ENCODE assay signal across 12 mouse cellular contexts in the genomic region with DNA sequence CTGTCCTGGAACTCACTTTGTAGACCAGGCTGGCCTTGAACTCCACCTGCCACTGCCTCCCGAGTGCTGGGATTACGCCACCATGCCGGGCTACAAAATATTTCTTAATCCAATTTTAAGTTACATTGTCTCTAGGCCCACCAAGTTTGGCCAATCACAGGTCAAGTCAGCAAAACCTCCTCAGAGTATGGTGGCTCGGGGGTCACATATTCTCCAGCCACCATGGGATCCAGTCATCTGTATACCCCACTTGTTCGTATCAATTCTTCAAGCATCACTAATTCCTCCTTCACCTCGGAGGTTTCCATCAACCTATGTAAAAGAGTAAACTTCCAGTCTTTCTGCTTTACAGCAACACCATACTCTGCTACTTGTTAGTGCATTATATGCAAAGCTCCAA. TPM values are rescaled to one million over a fixed set of nuclear protein-coding genes. Genes with fewer than 3 reads are reported as not detected.
DNase-seq lines count a peak whose midpoint lies in the region; ATAC-seq lines count a peak whose summit lies in the region.
"Had no signal": no experiment of that assay in that cellular context is flagged by ENCODE, and none has a peak within 500 bp of the region (broad histone marks: within the 10 kb centered on the region; RNA-seq: fewer than 3 reads in every experiment).

No protein-coding gene starts in this region.

- no peak for ATAC-seq in erythroblast, adult 5-6 weeks (replicated peaks; ENCODE audit: low FRiP score, poor library complexity, severe bottlenecking)
- no peak for ATAC-seq in kidney, embryonic 16.5 days (ENCODE audit: low FRiP score, low TSS enrichment)
- no peak for ATAC-seq in hindbrain, embryonic 12.5 days (ENCODE audit: low FRiP score)
- no peak for ATAC-seq in midbrain, embryonic 12.5 days (ENCODE audit: low FRiP score, low read depth)

- DNase-seq in kidney, adult 9 months: no peak
- no peak for DNase-seq in left cerebral cortex, postnatal 10 days (ENCODE audit: extremely low spot score in 1 of 2, low spot score in 2 of 2)
- no peak for DNase-seq in spleen, postnatal 14 days (ENCODE audit: low spot score in 2 of 2)
- DNase-seq: cerebellum, adult 9-10 months; kidney, postnatal 36 days; lung, postnatal 4 days; right cerebral cortex, adult 18-20 months had no signal

- intact Hi-C loops in left cerebral cortex, postnatal 10 days (cut with DNase I): loop anchor here (10.0 kb wide), 1 partner anchor 322 kb away; a partner anchor contains a TSS

- peak overlapping the region; percentile 62 for H3K4me2 ChIP-seq in kidney, embryonic 16.5 days (replicated peaks; ENCODE audit: low read depth, low read length)
- peak overlapping the region; percentile 53; the same call in 1 of the 2 replicates for H3K4me2 ChIP-seq in hindbrain, embryonic 12.5 days (replicated peaks)
- H3K4me2 ChIP-seq in midbrain, embryonic 12.5 days (replicated peaks): peak overlapping the region; percentile 58; the same call in 1 of the 2 replicates

- no peak overlapping the region for H3K9ac ChIP-seq in kidney, embryonic 16.5 days (replicated peaks; ENCODE audit: low read length)
- H3K9ac ChIP-seq in hindbrain, embryonic 12.5 days: no peak overlapping the region
- H3K9ac ChIP-seq in midbrain, embryonic 12.5 days (replicated peaks): no peak overlapping the region

- H3K4me1 ChIP-seq in erythroblast, embryonic 14.5 days (ENCODE audit: control insufficient read depth): peaks cover 11% of the 10 kb centered on the region
- peaks cover 8% of the 10 kb centered on the region; the same call in 1 of the 2 replicates for H3K4me1 ChIP-seq in kidney, embryonic 16.5 days (ENCODE audit: insufficient read depth, low read length)
- H3K4me1 ChIP-seq in hindbrain, embryonic 12.5 days: peaks cover 15% of the 10 kb centered on the region
- peaks cover 13% of the 10 kb centered on the region for H3K4me1 ChIP-seq in midbrain, embryonic 12.5 days

- no peaks in the 10 kb centered on the region for H3K9me3 ChIP-seq in erythroblast, embryonic 14.5 days (ENCODE audit: control insufficient read depth, low read length)
- no peaks in the 10 kb centered on the region for H3K9me3 ChIP-seq in kidney, embryonic 16.5 days (ENCODE audit: low read length)
- no peaks in the 10 kb centered on the region for H3K9me3 ChIP-seq in hindbrain, embryonic 12.5 days (replicated peaks)
- H3K9me3 ChIP-seq in midbrain, embryonic 12.5 days: no peaks in the 10 kb centered on the region

- no peaks in the 10 kb centered on the region for H3K27me3 ChIP-seq in erythroblast, embryonic 14.5 days (ENCODE audit: control insufficient read depth)
- no peaks in the 10 kb centered on the region for H3K27me3 ChIP-seq in kidney, embryonic 16.5 days (ENCODE audit: insufficient read depth, low read length)
- no peaks in the 10 kb centered on the region for H3K27me3 ChIP-seq in hindbrain, embryonic 12.5 days
- no peaks in the 10 kb centered on the region for H3K27me3 ChIP-seq in midbrain, embryonic 12.5 days

- 86% methylated on average over 6 of the region's 6 CpGs for WGBS in kidney, embryonic 16.5 days
- 93% methylated on average over 6 of the region's 6 CpGs for WGBS in hindbrain, embryonic 12.5 days
- 96% methylated on average over 6 of the region's 6 CpGs for WGBS in midbrain, embryonic 12.5 days

- H3K4me3 ChIP-seq in erythroblast, embryonic 14.5 days (replicated peaks): peak overlapping the region; percentile 76
- H3K4me3 ChIP-seq in kidney, embryonic 16.5 days (ENCODE audit: low read length): peak overlapping the region; percentile 89
- no peak overlapping the region for H3K4me3 ChIP-seq in hindbrain, embryonic 12.5 days
- H3K4me3 ChIP-seq in midbrain, embryonic 12.5 days: no peak overlapping the region

- H3K27ac ChIP-seq in kidney, embryonic 16.5 days (ENCODE audit: low read length): no peak overlapping the region
- no peak overlapping the region for H3K27ac ChIP-seq in hindbrain, embryonic 12.5 days
- no peak overlapping the region for H3K27ac ChIP-seq in midbrain, embryonic 12.5 days (replicated peaks)

- H3K36me3 ChIP-seq in erythroblast, embryonic 14.5 days (ENCODE audit: control insufficient read depth): peaks cover 13% of the 10 kb centered on the region
- peaks cover 14% of the 10 kb centered on the region for H3K36me3 ChIP-seq in kidney, embryonic 16.5 days (ENCODE audit: insufficient read depth, low read length)
- peaks cover 9% of the 10 kb centered on the region for H3K36me3 ChIP-seq in hindbrain, embryonic 12.5 days
- no peaks in the 10 kb centered on the region for H3K36me3 ChIP-seq in midbrain, embryonic 12.5 days

RNA-seq across cellular contexts. Expression of a gene that starts 1.4 kb away (rescaled TPM):
- polyA plus RNA-seq in erythroblast, embryonic 14.5 days (2012): 0.06 and 0.10 TPM in 2 replicates
- 5.6 and 23.6 TPM in 2 replicates for total RNA-seq in erythroblast, adult 5-6 weeks (2015; ENCODE audit: low replicate concordance)
- 6.7 and 7.1 TPM in 2 replicates for total RNA-seq in erythroblast, adult 5-6 weeks (2017; ENCODE audit: low replicate concordance)
- polyA plus RNA-seq in kidney, embryonic 16.5 days (2015; fragmentation: Nextera tagmentation; extraction: Ambion mirVana): 45.8 and 49.9 TPM in 2 replicates
- polyA plus RNA-seq in hindbrain, embryonic 12.5 days (2016; fragmentation: Nextera tagmentation; extraction: Ambion mirVana): 53.6 and 60.5 TPM in 2 replicates
- polyA plus RNA-seq in midbrain, embryonic 12.5 days (2016; fragmentation: Nextera tagmentation; extraction: Ambion mirVana): 56.5 and 60.1 TPM in 2 replicates
- total RNA-seq in left cerebral cortex, postnatal 10 days (2021): 10 to 100 TPM; 40.5 to 40.8 TPM

Comparison
In these comparisons a context has a peak if more than half of its experiments do, and no peak if none do; other contexts are left out.
1. H3K4me3 ChIP-seq: peak in erythroblast, embryonic 14.5 days (single experiment) and kidney, embryonic 16.5 days (single experiment); none in hindbrain, embryonic 12.5 days (single experiment) and midbrain, embryonic 12.5 days (single experiment).
2. RNA of a gene that starts 1.4 kb away (polyA plus RNA-seq): 56.5 to 60.1 TPM in midbrain, embryonic 12.5 days, 53.6 to 60.5 TPM in hindbrain, embryonic 12.5 days and 45.8 to 49.9 TPM in kidney, embryonic 16.5 days; 0.06 to 0.10 TPM in erythroblast, embryonic 14.5 days; every median in the first group is over 10 times any median in the second.
3. Peak in every context shown above with its lines, with median percentiles within 50 percentile points of each other: H3K4me2 ChIP-seq.